Mouse (Mus musculus) brain, embryonic 14.5 days (tissue): ENCODE data around the gene Slc4a2.

Source experiments
- CTCF ChIP-seq: fragments of 200-500 bp; IDR thresholded peaks from 2 replicates; pipeline ENCODE4 v1.5.1; 2012; ENCODE audit warnings: inconsistent platforms, mild to moderate bottlenecking, moderate library complexity, borderline replicate concordance; ENCODE audit not compliant: insufficient read depth, insufficient read length; ENCODE audit errors: extremely low read depth
- POLR2A ChIP-seq: fragments of 200-500 bp; IDR thresholded peaks from 2 replicates; pipeline ENCODE4 v1.6.1; 2012; ENCODE audit warnings: mild to moderate bottlenecking, inconsistent platforms, borderline replicate concordance; ENCODE audit not compliant: poor library complexity, insufficient read depth, insufficient read length, severe bottlenecking; ENCODE audit errors: extremely low read depth

DNA sequence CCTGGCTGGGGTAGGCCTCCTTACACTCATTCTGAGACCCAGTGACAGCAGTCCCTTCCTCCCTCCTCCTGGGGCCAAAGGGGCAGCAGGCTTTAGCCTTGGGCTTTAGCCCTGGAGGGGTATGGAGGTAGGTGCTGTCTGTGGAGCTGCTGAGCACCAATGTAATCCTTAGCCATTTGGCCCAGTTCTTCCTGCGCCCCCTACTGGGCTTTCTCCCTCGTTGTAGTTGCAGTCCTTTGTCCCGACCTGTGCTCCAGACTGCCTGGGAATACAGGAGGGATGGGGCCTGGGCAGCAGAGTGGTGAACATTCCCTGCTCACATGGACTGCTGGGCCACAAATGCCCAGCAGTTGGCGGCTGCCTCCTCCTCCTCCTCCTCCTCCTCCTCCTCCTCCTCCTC is 58.0 kb downstream of the Slc4a2 start:
- TF ChIP-seq POLR2A (no peak), CTCF (peak; percentile 82)
